Mouse (Mus musculus) kidney, postnatal 10 days (tissue): ENCODE results near the gene Csf1.

Source experiments
- DNase-seq: peaks from one replicate; pipeline ENCODE4 v3.0.0; 2021; ENCODE audit warnings: mixed read lengths

Gene Csf1

DNA sequence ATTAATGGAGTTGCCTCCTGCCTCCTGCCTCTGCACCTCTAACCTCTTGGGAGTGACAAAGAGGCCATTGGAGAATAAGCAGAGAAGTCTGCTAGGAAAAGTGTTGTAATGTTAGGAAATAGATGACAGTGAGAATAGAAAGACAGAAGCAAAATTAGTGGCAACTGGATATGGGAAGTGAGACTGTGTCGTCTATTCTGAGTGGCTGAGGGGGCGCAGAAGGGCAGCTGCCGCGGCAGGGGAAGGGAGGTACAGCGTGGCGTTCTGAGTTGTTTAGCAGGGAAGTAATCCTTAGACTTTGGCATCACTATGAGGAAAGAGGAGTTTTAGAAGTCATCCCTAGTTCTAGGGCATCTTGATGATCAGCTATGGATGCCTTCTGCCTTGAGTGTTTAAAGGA is 17.7 kb upstream of the Csf1 start:
- DNase-seq, result no peak

DNA sequence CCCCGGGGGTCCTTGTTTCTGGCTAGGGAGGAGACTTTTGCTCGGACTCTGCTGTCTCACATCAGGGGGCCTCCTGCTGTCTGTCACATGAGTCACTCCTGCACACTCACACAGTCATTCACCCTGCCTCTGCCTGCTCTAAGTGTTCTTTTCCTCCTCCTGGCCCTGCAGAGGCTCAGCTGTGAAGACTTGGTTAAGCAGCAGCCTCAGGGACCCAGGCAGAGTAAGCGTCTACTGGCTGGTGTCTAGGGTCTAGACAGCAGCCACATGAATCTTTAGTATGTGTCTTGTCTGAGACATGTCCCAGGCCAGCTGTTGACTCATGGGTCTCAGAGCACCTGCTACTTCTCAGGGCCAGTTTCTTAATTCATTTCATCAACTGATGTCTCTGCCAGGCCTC is 16.0 kb upstream of the Csf1 start:
- DNase-seq, result no peak

GRCm38 (mm10) chr3:107775736-107776135 is 15.5 kb upstream of the Csf1 start:
- no peak for DNase-seq

DNA sequence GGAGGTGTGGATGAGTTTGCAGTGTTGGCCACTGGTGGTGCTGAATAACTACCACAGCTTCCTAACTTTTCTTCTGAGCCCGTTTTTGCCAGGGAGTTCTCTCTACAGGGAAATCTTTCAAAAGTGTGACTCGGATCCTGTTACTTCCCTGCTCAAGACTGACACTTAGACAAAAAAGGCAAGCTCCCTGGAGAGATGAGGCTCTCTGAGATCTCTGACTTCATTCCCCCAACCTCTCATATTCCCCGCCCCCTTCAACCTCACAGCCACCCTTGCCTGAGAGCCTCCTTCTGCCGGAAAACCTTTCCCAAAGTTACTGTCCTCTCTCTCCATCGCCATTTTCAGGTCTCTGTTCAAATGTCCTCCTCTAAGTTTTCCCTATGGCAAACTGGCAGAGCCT is 14.8 kb upstream of the Csf1 start:
- DNase-seq, result no peak

- no peak for DNase-seq
Observed at GRCm38 (mm10) chr3:107772860-107773259, 12.6 kb upstream of the Csf1 start.

DNA sequence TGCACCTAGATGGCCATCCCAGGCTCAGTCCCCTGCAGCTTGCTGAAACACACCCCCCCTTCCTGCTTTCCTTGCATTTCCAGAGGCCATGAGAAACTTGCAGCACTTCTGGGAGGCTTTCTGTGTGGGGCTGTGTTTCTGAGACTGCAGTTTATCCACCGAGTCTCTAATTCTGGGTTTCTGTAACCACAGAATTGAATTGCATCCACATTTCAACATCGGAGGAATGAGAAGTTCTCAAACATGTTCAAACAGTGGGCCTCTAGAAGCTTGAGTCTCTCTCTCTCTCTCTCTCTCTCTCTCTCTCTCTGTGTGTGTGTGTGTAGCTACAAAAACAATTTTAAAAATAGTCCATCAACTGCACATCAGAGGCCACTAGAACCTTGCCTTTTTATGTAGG is 9.4 kb upstream of the Csf1 start:
- DNase-seq, result no peak

DNA sequence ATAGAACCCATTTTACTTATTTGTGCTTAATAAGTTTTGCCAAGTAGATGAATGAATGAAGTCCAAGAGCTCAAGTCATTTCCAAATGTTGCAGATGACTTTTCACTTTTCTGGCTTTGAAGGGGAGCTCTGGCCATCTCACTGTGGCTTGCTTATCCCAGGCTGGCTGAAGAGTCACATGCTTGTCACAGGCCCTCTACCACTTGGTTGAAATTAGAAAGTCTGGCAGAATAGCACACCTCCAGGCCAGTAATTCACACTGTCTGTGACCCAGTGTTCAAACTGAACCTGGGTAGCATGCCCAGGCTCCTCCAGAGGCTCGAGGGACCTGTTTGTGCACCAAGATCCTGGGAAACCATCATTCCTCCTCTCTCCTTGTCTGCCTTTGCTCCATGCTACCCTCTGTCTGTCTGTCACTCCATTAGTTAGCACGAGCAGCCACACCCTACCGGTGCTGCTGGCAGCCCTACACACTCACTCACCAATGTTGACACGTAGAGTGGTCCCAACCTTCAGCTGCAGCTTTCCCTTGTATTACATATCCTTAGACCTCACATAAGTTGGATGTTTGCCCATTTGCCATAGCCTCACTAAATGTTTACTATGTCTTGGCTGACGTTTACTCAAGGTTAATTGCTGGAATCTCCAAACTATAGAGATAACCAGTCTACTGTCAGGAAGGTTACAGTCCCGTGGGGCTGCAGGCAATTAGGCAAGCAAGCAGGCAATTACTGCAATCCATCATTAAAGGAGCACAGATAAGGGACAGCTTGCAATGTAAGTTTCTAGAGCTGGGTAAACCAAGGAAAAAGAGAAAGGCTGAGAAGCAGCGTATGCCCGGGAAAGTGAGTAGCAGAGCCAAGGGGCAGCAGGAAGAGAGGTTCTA is 8.1 kb upstream of the Csf1 start:
- no peak for DNase-seq

DNA sequence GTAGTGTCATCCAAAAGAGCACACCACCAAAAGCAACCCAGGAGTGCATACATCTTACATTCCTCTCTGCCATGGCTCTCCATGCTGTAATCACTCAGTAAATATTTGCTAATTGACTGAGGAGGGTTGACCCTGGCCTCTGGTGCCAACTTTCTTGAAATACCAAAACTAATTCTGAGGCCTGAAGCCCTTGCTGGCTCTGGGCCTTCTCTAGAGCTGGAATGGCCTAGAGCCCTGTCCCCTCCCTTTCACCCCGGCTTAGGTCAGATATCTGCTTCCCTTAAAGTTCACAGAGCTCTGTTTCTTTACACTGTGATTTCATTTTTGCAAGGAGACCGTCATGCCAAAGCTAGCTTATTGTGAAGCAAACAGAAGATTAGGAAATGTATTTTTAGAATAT is 6.5 kb upstream of the Csf1 start:
- DNase-seq, result no peak

DNA sequence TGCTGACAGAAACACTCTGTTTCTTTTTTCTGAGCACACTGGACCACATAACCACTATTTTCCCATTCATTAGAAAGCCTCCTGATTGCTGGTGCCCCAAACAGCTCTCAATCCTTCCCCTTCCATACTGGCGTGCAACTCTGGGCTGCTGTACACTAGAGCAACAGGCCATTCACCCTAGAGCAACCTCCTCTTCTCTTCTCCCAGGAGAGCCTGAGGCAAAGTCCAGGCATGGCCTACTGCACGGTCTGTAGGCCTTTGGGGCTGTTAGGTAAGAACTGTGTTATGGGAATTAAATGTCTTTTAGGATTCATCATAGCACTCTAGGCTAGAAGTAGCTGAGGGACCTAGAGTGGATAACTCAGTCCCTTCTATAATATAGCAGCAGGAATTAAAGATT is 5.7 kb upstream of the Csf1 start:
- DNase-seq, result no peak

DNA sequence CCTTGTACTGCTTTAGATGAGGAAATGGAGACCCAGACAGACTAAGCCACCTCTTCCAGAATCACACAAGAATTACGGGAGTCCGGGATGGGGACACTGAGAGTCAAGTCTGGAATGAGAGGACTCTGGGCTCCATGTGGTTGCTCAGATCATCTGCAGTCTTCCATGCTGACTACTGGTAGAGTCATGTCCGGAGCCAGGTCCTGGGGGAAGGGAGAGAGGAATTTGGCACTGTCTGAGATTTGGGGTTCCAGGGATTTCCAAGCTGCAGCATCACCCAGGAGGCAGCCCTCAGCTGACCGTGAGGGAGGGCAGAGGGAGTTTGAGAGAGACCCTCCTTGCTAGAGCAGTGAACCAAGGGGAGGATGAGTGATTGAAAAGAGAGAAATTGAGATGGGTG is 3.3 kb upstream of the Csf1 start:
- no peak for DNase-seq

- DNase-seq, result no peak
Observed at GRCm38 (mm10) chr3:107761446-107761845, 1.2 kb upstream of the Csf1 start.

- DNase-seq, result no peak
Observed at GRCm38 (mm10) chr3:107760771-107761170, 502 bp upstream of the Csf1 start.

DNA sequence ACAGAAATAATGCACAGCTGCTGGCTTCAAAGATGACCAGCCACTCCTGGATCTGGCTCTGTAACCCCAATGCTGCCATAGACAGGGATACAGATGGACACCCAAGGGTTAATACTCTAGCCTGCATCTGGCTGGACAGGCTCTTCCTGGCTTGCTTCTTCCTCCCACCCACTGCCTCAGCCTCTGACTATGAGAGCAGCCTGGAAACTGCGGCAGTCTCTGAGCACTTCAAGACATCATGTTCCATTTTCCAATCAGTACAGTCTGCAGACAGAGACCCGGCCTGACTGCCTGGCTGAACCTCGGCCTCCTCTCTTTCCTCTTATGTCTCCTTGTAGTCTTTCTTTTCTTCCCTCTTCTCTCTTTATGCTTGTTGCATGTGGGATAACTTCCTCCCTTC is 1.6 kb downstream of the Csf1 start:
- peak; percentile 60 for DNase-seq

DNA sequence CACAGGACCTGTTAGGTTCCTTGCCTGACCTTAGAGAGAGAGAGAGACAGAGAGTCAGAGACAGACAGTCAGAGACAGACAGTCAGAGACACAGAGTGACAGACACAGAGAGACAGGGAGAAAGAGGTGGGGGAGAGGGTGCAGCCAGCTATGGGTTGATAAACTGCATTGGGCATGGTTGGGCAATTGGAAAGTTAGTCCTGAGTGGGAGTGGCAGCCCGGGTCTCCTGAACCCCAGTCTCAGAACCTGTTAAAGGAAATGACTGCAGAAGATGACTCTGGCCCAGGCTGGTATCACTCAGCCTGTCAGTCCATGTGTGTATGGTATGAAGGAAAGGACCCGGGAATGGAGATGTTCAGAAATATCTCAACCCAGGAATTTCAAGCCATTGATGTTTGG is 2.1 kb downstream of the Csf1 start:
- no peak for DNase-seq

DNA sequence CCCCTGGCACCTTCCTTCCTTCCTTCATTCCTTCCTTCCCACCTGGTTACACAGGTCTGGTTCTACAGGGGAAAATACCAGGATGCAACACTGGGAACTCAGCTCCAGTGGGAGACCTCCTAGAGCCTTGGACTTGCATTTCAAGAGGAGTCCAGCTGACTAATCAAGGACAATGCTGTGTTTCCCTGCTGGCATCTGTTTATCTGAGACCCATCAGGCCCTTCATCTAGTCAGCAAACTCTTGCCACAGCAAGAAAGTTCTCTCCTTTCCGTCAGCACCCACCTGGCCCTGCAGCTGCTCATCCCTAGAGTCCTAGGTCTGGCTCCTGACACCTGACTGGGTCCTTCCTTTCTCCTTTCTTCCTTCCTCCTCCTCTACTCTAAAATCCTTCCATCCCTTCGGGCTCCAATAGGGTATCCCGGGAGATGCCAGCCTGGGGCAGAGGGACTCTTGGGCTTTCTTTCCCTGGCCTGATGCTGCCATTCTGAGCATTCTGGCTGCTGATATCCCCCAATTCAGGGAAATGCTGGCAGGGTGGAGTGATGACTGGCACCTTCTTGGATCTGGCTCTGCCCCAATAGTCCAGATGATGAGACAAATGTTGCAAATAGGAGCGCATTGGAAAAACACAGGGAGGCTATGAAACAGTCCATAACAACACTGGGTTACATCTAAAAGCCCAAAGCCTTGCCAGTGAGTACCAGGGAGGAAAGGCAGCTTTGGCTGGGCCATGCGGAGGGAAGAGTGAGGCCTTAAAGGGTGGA is 2.7 kb downstream of the Csf1 start:
- no peak for DNase-seq

GRCm38 (mm10) chr3:107756481-107756866 is 3.8 kb downstream of the Csf1 start:
- no peak for DNase-seq

GRCm38 (mm10) chr3:107755702-107756480 is 4.4 kb downstream of the Csf1 start:
- no peak for DNase-seq

- DNase-seq, result peak; percentile 76
Observed at GRCm38 (mm10) chr3:107754632-107755031, 5.6 kb downstream of the Csf1 start.

GRCm38 (mm10) chr3:107751607-107752006 is 8.7 kb downstream of the Csf1 start:
- no peak for DNase-seq

GRCm38 (mm10) chr3:107750775-107751540 is 9.3 kb downstream of the Csf1 start:
- DNase-seq, result no peak

GRCm38 (mm10) chr3:107749446-107749845 is 10.8 kb downstream of the Csf1 start:
- peak; percentile 46 for DNase-seq

GRCm38 (mm10) chr3:107748260-107748955 is 11.9 kb downstream of the Csf1 start:
- DNase-seq, result no peak
